Mouse (Mus musculus) CD4-positive, CD25-positive, alpha-beta regulatory T cell, adult 4 months (primary cell): Measurements from ENCODE around the gene Sertad2. TPM values are rescaled to one million over a fixed set of nuclear protein-coding genes. Genes with fewer than 3 reads are reported as not detected.
A peak's percentile ranks its signal among the peaks of the same experiment; 100 is the strongest.

Source experiments
- ATAC-seq: one replicate; pipeline ENCODE4 v1.8.0; 2017
- polyA plus RNA-seq, 2 experiments: library from polyadenylated mRNA; unstranded; fragments of 100-300 nt; shearing (Covaris generic); gene quantifications; one replicate each; pipeline ENCODE4 v1.2.1; 2017

The Sertad2 gene
- 10 to 100 TPM; 18.5 TPM for polyA plus RNA-seq

DNA sequence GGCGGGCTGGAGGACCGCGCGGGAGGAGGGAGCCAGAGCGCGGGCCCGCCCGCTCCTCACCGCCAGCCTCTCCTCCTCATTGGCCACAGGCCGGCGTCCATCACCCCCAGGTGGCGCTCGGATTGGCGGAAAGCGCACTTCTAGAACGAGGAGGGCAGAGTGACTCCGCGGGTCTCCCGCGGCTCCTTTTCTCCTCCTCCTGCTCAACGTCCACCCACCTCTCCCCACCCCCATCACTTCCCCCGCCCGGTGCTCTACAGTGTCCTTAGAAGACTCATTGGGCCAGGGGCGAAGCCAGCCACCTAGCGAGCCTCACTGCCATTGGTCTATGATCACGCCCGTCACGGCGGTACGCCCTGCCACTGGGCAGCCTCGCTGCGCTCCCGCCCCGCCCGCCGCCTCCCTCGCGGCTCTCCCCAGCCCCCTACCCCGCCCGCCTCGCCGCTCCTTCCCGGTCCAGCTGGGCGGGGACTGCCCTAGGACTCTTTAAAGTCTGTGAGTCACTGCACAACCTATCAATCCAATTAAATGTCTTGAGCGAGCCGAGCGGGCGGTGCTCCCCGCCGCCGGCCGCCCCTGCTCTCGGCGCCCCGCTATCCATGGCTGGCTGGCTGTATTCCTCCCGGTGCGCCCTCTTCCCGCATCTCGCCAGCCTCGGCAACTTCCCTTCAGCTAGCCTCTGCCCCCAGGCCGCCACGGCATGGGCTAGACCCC is at the start of gene Sertad2:
Sertad2 (plus strand) TSS at position 515 of the 714 bp plus-strand sequence.
- ATAC-seq, result peak; percentile 89

GRCm38 (mm10) chr11:20493922-20494626 is 49.0 kb upstream of the Sertad2 start:
- ATAC-seq, result no peak

GRCm38 (mm10) chr11:20500516-20500915 is 42.5 kb upstream of the Sertad2 start:
- no peak for ATAC-seq

DNA sequence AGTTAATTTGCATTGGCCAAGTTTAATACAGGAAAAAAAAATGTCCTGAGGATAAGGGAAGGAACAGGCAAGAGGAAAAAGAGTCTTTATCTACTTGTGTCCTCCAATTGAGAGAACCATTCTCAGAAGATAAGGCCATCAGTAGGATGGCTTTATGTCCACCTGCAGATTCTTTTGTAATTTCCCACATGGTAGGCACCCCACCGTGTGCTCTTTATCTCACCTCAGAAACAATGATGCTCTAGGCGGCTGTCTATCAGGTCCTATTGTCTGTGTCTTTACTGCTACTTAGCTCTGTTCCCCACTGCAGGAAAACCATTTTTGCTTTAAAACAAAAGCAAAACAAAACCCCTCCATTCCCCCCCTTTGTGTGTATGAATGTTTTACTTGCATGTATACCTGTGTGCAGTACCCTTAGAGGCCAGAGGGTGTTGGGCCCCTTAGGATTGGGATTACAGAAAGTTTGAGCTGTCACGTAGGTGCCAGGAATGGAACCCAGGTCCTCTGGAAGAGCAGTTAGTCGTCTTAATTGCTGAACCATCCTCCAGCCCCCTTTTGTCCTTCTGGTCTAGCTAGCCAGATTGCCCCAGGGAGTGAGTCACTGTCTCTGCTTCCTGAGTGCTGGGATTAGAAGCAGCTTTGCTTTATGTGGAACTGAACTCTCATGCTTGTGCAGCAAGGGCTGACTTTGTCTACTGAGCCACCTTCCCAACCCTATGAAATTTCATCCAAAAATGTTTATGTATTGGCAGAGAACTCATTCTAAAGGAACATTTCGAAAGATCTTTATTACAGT is 41.7 kb upstream of the Sertad2 start:
- no peak for ATAC-seq

GRCm38 (mm10) chr11:20513574-20513973 is 29.5 kb upstream of the Sertad2 start:
- ATAC-seq, result no peak

- no peak for ATAC-seq
Observed at GRCm38 (mm10) chr11:20514757-20515156, 28.3 kb upstream of the Sertad2 start.

DNA sequence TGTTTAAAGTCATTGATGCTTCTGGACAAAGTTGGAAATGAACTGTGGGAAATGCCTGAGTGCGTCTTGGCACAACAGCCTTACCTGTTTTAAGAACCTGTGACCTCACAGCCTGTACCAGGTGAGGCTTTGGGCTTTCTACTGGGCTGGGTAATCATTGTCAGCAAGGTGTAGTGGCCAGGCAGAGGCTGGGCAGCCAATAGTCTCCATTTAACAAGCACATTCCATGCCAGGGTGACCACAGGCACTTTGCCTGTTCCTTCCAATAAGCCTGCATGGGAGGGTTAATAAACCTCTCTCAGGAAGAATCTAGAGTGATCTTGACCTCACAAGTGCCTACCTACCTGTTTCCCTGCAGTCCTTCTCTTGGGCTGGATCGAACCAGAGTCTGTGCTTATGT is 21.7 kb upstream of the Sertad2 start:
- ATAC-seq, result no peak

- no peak for ATAC-seq
Observed at GRCm38 (mm10) chr11:20522750-20523149, 20.3 kb upstream of the Sertad2 start.

- ATAC-seq, result no peak
Observed at GRCm38 (mm10) chr11:20524435-20524834, 18.6 kb upstream of the Sertad2 start.

DNA sequence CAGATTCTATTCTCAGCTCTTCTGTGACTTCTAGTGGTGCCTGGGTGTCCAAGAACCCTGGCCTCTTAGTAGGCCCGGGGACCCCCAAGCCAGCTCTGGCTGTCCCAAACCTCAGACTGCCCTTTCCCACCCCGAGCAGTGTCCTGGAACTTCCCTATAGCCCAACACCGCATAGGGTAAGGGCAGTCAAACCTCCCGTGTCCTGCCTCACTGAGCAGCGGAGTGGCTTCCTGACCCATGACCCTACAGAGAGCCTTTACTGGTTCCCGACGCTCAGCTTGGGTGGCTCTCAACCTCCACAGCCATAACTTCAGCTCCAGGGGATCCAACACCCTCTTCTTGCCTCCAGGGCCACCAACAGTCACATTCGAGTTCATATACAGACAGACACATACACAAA is 17.1 kb upstream of the Sertad2 start:
- ATAC-seq, result no peak

DNA sequence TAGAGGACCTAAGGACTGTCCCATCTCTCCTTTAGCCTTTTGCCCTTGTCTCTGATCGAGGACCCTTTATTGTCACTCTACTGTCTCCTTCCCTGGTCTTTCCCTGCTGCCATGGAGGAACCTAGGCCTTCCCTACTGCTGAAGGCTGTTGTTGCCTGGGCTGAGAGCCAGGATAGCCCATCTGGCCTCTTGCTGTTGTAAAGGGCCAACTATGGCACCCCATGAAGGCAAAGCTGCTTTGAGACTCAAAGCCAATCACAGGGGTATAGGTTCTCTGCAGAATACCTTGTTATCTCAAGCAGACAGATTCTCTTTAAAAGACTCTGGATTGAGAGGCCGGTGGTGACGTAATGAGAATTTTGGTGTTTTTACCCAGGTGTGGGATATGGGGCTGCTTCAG is 15.2 kb upstream of the Sertad2 start:
- no peak for ATAC-seq

DNA sequence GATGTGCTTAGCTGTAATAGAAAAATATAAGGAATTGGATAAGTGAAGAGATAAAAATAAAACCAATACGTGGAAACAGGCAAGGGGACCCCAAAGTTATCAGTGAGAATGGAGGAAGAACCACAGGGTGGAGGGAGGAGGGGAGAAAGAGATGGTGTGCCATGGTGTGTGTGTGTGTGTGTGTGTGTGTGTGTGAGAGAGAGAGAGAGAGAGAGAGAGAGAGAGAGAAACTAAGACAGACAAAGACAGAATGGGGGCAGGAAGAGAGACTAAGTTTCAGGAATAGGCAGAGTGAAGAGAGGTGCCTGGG is 11.4 kb upstream of the Sertad2 start:
- peak; percentile 67 for ATAC-seq

- peak; percentile 85 for ATAC-seq
Observed at GRCm38 (mm10) chr11:20531992-20532881, 10.8 kb upstream of the Sertad2 start.

DNA sequence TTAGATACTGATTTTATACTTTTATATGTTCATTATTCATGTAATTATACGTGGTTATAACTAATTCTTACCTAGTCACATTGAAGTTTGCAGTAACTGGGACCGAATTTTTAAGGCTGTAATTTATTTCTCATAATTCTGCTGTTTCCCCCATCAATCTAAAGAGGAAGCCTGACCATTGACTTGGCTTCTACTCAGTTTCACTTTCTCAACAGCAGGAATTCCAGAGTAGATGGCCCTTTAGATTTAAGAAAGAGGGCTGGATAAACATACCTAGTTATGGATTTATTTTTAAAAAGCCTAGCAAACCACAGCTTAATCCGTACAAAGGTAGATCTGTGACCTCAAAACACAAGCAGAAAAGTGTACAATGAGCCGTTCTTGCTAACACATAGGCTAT is 9.8 kb upstream of the Sertad2 start:
- ATAC-seq, result no peak

DNA sequence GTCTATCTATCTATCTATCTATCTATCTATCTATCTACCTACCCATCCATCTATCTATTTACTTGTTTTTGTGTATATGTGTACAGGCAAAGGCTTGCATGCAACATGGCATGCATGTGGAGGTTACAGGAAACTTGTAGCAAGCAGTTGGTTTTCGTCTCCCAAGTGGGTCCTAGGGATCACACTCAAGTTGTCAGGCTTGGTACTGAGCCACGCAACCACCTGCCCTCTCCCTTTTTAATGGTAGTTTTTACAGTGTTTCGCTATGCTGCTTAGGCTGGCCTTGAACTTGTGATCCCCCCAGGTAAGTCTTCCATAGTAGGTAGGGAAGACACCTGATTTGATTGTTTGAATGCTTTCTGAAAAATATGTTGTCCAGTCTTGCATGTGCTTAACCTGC is 5.8 kb upstream of the Sertad2 start:
- no peak for ATAC-seq

DNA sequence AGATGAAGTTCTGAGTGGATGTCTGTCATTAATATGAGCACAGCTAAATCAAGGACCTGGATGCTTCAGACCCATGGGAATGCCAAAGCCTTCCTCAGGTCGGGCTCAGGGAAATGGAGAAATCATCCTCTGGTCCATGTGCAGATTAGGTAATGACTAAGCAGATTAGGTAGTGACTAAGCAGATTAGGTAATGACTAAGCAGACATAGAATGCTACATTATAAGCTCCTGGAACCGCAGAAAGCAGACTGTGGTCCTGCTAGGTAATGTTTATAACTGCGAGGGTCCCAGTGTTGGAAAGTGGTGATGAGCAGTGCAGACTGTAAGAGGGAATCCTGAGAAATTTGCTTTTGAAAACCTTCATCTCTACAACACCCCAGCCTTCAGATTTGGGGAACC is 4.6 kb upstream of the Sertad2 start:
- no peak for ATAC-seq

- ATAC-seq, result no peak
Observed at GRCm38 (mm10) chr11:20541280-20541679, 1.8 kb upstream of the Sertad2 start.

DNA sequence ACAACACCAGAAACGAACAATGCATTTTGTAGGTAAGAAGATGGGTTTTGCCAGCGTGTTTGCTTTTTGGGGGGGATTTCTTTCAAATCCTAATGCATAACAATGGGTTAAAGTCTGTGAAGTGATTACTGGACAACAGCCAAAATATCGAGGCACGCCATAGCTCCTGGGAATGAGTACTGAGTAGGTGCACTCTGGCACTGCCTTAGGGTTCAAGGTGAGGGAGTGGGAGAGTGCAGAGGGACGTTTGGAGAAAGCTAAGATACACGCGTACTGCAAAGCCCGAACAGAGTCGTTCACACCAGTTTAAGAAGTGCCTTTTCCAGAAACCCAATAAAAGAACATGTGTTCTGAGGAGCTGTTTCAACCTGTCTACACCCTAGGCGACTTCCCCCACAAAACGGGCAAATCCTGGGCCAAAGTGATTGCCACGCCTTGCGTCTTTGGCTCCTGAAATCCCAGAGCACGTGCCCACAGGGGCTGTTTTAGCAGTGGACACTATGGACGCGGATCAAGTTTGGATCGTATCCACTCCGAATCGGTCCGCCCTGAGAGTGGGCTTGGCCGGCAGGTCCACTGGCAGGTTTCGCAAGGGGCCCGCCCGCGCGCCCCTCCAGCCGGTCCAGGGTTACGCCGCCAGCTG is 937 bp upstream of the Sertad2 start:
- ATAC-seq, result no peak

GRCm38 (mm10) chr11:20543453-20544120 is 534 bp downstream of the Sertad2 start:
- peak; percentile 2 for ATAC-seq

- no peak for ATAC-seq
Observed at GRCm38 (mm10) chr11:20544376-20544775, 1.3 kb downstream of the Sertad2 start.

DNA sequence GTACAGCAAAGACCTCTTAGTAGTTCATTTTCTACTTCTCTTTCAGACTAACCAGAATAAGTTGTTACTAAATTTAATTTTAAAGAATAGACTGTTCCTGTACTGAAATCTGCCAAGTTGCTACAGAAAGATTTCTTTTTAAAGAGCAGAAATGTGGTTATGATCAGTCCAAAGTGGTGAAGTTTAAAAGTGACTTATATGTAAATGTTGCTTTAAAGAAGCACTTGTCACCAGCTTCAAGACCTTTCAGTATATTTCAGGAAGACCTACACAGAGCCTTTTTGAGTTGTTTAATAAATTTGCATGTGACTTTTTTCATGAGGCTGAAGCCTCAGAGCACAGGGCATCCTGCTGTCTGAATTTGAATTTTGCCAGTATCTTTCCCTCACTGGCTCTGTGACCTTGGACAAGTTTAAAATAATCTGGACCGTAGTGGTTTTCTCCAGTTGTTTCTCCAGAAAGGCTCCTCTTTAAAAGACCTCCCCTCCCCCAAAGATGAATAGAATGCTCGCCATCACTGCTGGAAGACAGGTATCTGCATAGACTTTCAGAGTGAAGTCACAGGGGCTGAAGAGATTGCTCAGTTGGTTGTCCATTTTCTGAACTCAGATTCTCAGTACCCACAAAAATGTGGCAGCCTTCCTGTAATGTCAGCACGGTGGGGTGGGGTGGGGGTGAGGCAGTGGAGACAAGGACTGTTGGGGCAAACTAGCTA is 1.9 kb downstream of the Sertad2 start:
- no peak for ATAC-seq
